In genomic region chr2:154603007-154603637, GRCm38 (mm10) we compare ENCODE assay signal across 8 mouse cellular contexts. TPM values are rescaled to one million over a fixed set of nuclear protein-coding genes. Genes with fewer than 3 reads are reported as not detected.
DNase-seq lines count a peak whose midpoint lies in the region; ATAC-seq and TF ChIP-seq lines count a peak whose summit lies in the region.

No protein-coding gene starts in this region.

- peak overlapping the region; percentile 99 for H3K27ac ChIP-seq in liver, adult 2 months (replicated peaks; ENCODE audit: insufficient read depth, low read depth, low read length)
- 0 out of 2 replicates have a peak overlapping the region, but pooled peaks have one; percentile 55 for H3K27ac ChIP-seq in embryonic facial prominence, embryonic 13.5 days
- H3K27ac ChIP-seq in kidney, embryonic 15.5 days, result peak overlapping the region; percentile 75

- peak; percentile 94 for DNase-seq in liver, adult 2 months (ENCODE audit: extremely low read depth, low read depth, low spot score)
- DNase-seq in liver, result no peak
- DNase-seq in B cell, adult 2 months, result no peak
- no peak for DNase-seq in adrenal gland, adult 2 months
- no peak for DNase-seq in layer of hippocampus, postnatal 36 days

- H3K4me2 ChIP-seq in embryonic facial prominence, embryonic 13.5 days, result peak overlapping the region; percentile 80
- peak overlapping the region; percentile 77 for H3K4me2 ChIP-seq in kidney, embryonic 15.5 days
- H3K4me2 ChIP-seq in myocyte (ENCODE audit: low read depth), result peak overlapping the region; percentile 94

- peaks cover 15% of the 10 kb centered on the region; the same call in 1 of the 2 replicates for H3K79me2 ChIP-seq in liver, adult 2 months (ENCODE audit: control insufficient read depth, insufficient read depth, low read length)
- no peaks in the 10 kb centered on the region for H3K79me2 ChIP-seq in myocyte (ENCODE audit: control insufficient read depth, insufficient read depth)

- 2% methylated on average over 22 of the region's 22 CpGs for WGBS in liver, adult 2 months
- WGBS in embryonic facial prominence, embryonic 13.5 days, result 14% methylated on average over 22 of the region's 22 CpGs
- 22% methylated on average over 22 of the region's 22 CpGs for WGBS in kidney, embryonic 15.5 days

- no peaks in the 10 kb centered on the region for H3K27me3 ChIP-seq in liver, adult 2 months (ENCODE audit: control insufficient read depth, insufficient read depth, low read length)
- H3K27me3 ChIP-seq in embryonic facial prominence, embryonic 13.5 days, result no peaks in the 10 kb centered on the region
- no peaks in the 10 kb centered on the region for H3K27me3 ChIP-seq in kidney, embryonic 15.5 days
- no peaks in the 10 kb centered on the region for H3K27me3 ChIP-seq in myocyte (ENCODE audit: control insufficient read depth, insufficient read depth, insufficient read length)

- TF ChIP-seq CTCF in liver, adult 2 months (IDR thresholded peaks at IDR 0.05; ENCODE audit: low read depth, low read length), result no peak

- H3ac ChIP-seq in myocyte (ENCODE audit: control insufficient read depth, insufficient read length), result peak overlapping the region; percentile 10

- no peaks in the 10 kb centered on the region for H3K9me3 ChIP-seq in embryonic facial prominence, embryonic 13.5 days
- no peaks in the 10 kb centered on the region for H3K9me3 ChIP-seq in kidney, embryonic 15.5 days (replicated peaks)

- ATAC-seq in embryonic facial prominence, embryonic 13.5 days (ENCODE audit: insufficient number of reproducible peaks, insufficient read depth, low FRiP score, low TSS enrichment, low read depth), result no peak; the same call in 1 of the 2 replicates
- peak; percentile 1; the same call in 1 of the 2 replicates for ATAC-seq in kidney, embryonic 15.5 days (replicated peaks; ENCODE audit: low FRiP score)

- TF ChIP-seq POLR2A in liver, adult 2 months (IDR thresholded peaks at IDR 0.05; ENCODE audit: extremely low read depth, insufficient read depth, low read length), result peak; percentile 97
- TF ChIP-seq POLR2A in myocyte (IDR thresholded peaks at IDR 0.05; ENCODE audit: insufficient read length, low read depth), result no peak

- peaks cover 25% of the 10 kb centered on the region for H3K4me1 ChIP-seq in liver, adult 2 months (ENCODE audit: control insufficient read depth, insufficient read depth, low read length)
- H3K4me1 ChIP-seq in embryonic facial prominence, embryonic 13.5 days, result peaks cover 14% of the 10 kb centered on the region
- peaks cover 17% of the 10 kb centered on the region for H3K4me1 ChIP-seq in kidney, embryonic 15.5 days

- peak overlapping the region; percentile 98 for H3K9ac ChIP-seq in liver, adult 2 months (ENCODE audit: low read depth, low read length)
- peak overlapping the region; percentile 88 for H3K9ac ChIP-seq in embryonic facial prominence, embryonic 13.5 days
- H3K9ac ChIP-seq in kidney, embryonic 15.5 days, result peak overlapping the region; percentile 83

- H3K36me3 ChIP-seq in liver, adult 2 months (ENCODE audit: control insufficient read depth, insufficient read depth, low read length), result peaks cover 13% of the 10 kb centered on the region; the same call in 1 of the 2 replicates
- H3K36me3 ChIP-seq in embryonic facial prominence, embryonic 13.5 days, result no peaks in the 10 kb centered on the region
- no peaks in the 10 kb centered on the region for H3K36me3 ChIP-seq in kidney, embryonic 15.5 days
- H3K36me3 ChIP-seq in myocyte (ENCODE audit: control insufficient read depth, insufficient read depth), result no peaks in the 10 kb centered on the region

- peak overlapping the region; percentile 97 for H3K4me3 ChIP-seq in liver, adult 2 months (ENCODE audit: insufficient read depth, low read depth, low read length)
- peak overlapping the region; percentile 77 for H3K4me3 ChIP-seq in embryonic facial prominence, embryonic 13.5 days
- peak overlapping the region; percentile 87 for H3K4me3 ChIP-seq in kidney, embryonic 15.5 days (replicated peaks)
- H3K4me3 ChIP-seq in myocyte, result peak overlapping the region; percentile 27

TF ChIP-seq in myocyte, 11 proteins besides CTCF, POLR2A, EP300 and RAD21:
- TF ChIP-seq POLR2AphosphoS2 (IDR thresholded peaks at IDR 0.05; ENCODE audit: insufficient read length, low read depth) (peak; percentile 97), CEBPB (IDR thresholded peaks at IDR 0.05; ENCODE audit: insufficient read depth, poor library complexity, severe bottlenecking) (no peak), MAX (IDR thresholded peaks at IDR 0.05; ENCODE audit: low read depth) (no peak), SRF (IDR thresholded peaks at IDR 0.05; ENCODE audit: control insufficient read depth, insufficient read length, low read depth) (no peak), TCF3 (IDR thresholded peaks at IDR 0.05; ENCODE audit: insufficient read length, low read depth) (no peak), TCF12 (IDR thresholded peaks at IDR 0.05; ENCODE audit: insufficient read depth, poor library complexity, severe bottlenecking) (no peak), MYOD1 (IDR thresholded peaks at IDR 0.05; ENCODE audit: control insufficient read depth in 1 of 3, insufficient read length in 2 of 3, low read depth in 2 of 3) (no peak), MYOG (IDR thresholded peaks at IDR 0.05; ENCODE audit: control insufficient read depth in 1 of 3, insufficient read depth in 1 of 3, insufficient read length in 2 of 3, low read depth in 2 of 3) (peak in 1 of 3 experiments; percentile 38)

RNA-seq across cellular contexts. Expression of gene Pxmp4, which starts 0.4 kb away (rescaled TPM):
- total RNA-seq in liver, adult 2 months (2014; rRNA removed), result 39.9 and 51.1 TPM in 2 replicates
- polyA plus RNA-seq in liver, adult 2 months (2012; rRNA removed), result 127 and 134 TPM in 2 replicates
- polyA plus RNA-seq in embryonic facial prominence, embryonic 13.5 days (2015; fragmentation: Nextera tagmentation; extraction: Ambion mirVana), result 24.0 and 24.7 TPM in 2 replicates
- polyA plus RNA-seq in kidney, embryonic 15.5 days (2015; fragmentation: Nextera tagmentation; extraction: Ambion mirVana), result 27.7 and 29.8 TPM in 2 replicates
- 12.5 TPM for polyA plus RNA-seq in myocyte (2012; fragmentation: generic; extraction: Trizol)
- total RNA-seq in adrenal gland, adult 2 months (2021), result 10 to 100 TPM; 34.7 to 36.6 TPM
- polyA plus RNA-seq in adrenal gland, adult 2 months (2012; rRNA removed), result 48.1 and 55.5 TPM in 2 replicates
- 10 to 100 TPM in 1 of 2 experiments, 1 to 10 TPM in 1; 10.0 to 10.5 TPM for total RNA-seq in layer of hippocampus, postnatal 36 days (2021)

RNA-seq across cellular contexts. Expression of gene Zfp341, which starts 10.0 kb away (rescaled TPM):
- 0.18 and 1.0 TPM in 2 replicates for total RNA-seq in liver, adult 2 months (2014; rRNA removed)
- polyA plus RNA-seq in liver, adult 2 months (2012; rRNA removed), result 3.2 TPM in 2 replicates
- polyA plus RNA-seq in embryonic facial prominence, embryonic 13.5 days (2015; fragmentation: Nextera tagmentation; extraction: Ambion mirVana), result 1.5 and 1.8 TPM in 2 replicates
- 0.85 and 1.00 TPM in 2 replicates for polyA plus RNA-seq in kidney, embryonic 15.5 days (2015; fragmentation: Nextera tagmentation; extraction: Ambion mirVana)
- 3.4 TPM for polyA plus RNA-seq in myocyte (2012; fragmentation: generic; extraction: Trizol)
- 1 to 10 TPM; 3.0 to 3.6 TPM for total RNA-seq in adrenal gland, adult 2 months (2021)
- polyA plus RNA-seq in adrenal gland, adult 2 months (2012; rRNA removed), result 5.9 and 7.2 TPM in 2 replicates
- 10 to 100 TPM in 1 of 2 experiments, 1 to 10 TPM in 1; 9.2 to 10.1 TPM for total RNA-seq in layer of hippocampus, postnatal 36 days (2021)

RNA-seq across cellular contexts. Expression of gene 4930519P11Rik, which starts 10.1 kb away (rescaled TPM):
- total RNA-seq in liver, adult 2 months (2014; rRNA removed), result not detected in 2 replicates
- polyA plus RNA-seq in liver, adult 2 months (2012; rRNA removed), result 0.37 TPM in 1 of 2 replicates, not detected in the other
- 1.2 TPM in 1 of 2 replicates, not detected in the other for polyA plus RNA-seq in embryonic facial prominence, embryonic 13.5 days (2015; fragmentation: Nextera tagmentation; extraction: Ambion mirVana)
- 0.62 TPM in 1 of 2 replicates, not detected in the other for polyA plus RNA-seq in kidney, embryonic 15.5 days (2015; fragmentation: Nextera tagmentation; extraction: Ambion mirVana)
- polyA plus RNA-seq in myocyte (2012; fragmentation: generic; extraction: Trizol), result 0.47 TPM
- under 1 TPM in 1 of 2 experiments, not detected in 1; 0.66 TPM for total RNA-seq in adrenal gland, adult 2 months (2021)
- polyA plus RNA-seq in adrenal gland, adult 2 months (2012; rRNA removed), result 1.1 and 2.5 TPM in 2 replicates
- not detected for total RNA-seq in layer of hippocampus, postnatal 36 days (2021)

RNA-seq across cellular contexts. Expression of gene E2f1, which starts 33.4 kb away (rescaled TPM):
- 1.1 and 2.3 TPM in 2 replicates for total RNA-seq in liver, adult 2 months (2014; rRNA removed)
- 2.4 and 3.8 TPM in 2 replicates for polyA plus RNA-seq in liver, adult 2 months (2012; rRNA removed)
- 21.1 and 22.6 TPM in 2 replicates for polyA plus RNA-seq in embryonic facial prominence, embryonic 13.5 days (2015; fragmentation: Nextera tagmentation; extraction: Ambion mirVana)
- polyA plus RNA-seq in kidney, embryonic 15.5 days (2015; fragmentation: Nextera tagmentation; extraction: Ambion mirVana), result 20.7 and 21.0 TPM in 2 replicates
- polyA plus RNA-seq in myocyte (2012; fragmentation: generic; extraction: Trizol), result 11.0 TPM
- 1 to 10 TPM; 7.4 to 8.7 TPM for total RNA-seq in adrenal gland, adult 2 months (2021)
- polyA plus RNA-seq in adrenal gland, adult 2 months (2012; rRNA removed), result 12.3 and 14.9 TPM in 2 replicates
- 1 to 10 TPM; 4.9 to 5.8 TPM for total RNA-seq in layer of hippocampus, postnatal 36 days (2021)

RNA-seq across cellular contexts. Expression of gene Necab3, which starts 44.4 kb away (rescaled TPM):
- total RNA-seq in liver, adult 2 months (2014; rRNA removed), result 0.09 and 0.13 TPM in 2 replicates
- 0.09 TPM in 1 of 2 replicates, not detected in the other for polyA plus RNA-seq in liver, adult 2 months (2012; rRNA removed)
- 3.8 and 4.3 TPM in 2 replicates for polyA plus RNA-seq in embryonic facial prominence, embryonic 13.5 days (2015; fragmentation: Nextera tagmentation; extraction: Ambion mirVana)
- 1.6 and 2.9 TPM in 2 replicates for polyA plus RNA-seq in kidney, embryonic 15.5 days (2015; fragmentation: Nextera tagmentation; extraction: Ambion mirVana)
- 0.12 TPM for polyA plus RNA-seq in myocyte (2012; fragmentation: generic; extraction: Trizol)
- total RNA-seq in adrenal gland, adult 2 months (2021), result 1 to 10 TPM; 1.5 to 1.6 TPM
- polyA plus RNA-seq in adrenal gland, adult 2 months (2012; rRNA removed), result 3.3 and 4.3 TPM in 2 replicates
- total RNA-seq in layer of hippocampus, postnatal 36 days (2021), result 10 to 100 TPM; 26.8 to 28.6 TPM

Comparison
In these comparisons a context has a peak if more than half of its experiments do, and no peak if none do; other contexts are left out.
1. H3K4me3 ChIP-seq: peak in every context shown above with its lines; median percentile 97 in liver, adult 2 months; 87 in kidney, embryonic 15.5 days; 77 in embryonic facial prominence, embryonic 13.5 days; 27 in myocyte.